Mouse (Mus musculus) T-cell, adult 2 months (primary cell): ENCODE measurements at regions not wholly inside any gene's neighbourhood (a gene's known extent, or its start where the extent isn't known, plus 50 kb on each side); places are given as distances from the start of the nearest gene placed in this dataset.

Experiments
- DNase-seq: peaks from one replicate; pipeline ENCODE4 v3.0.0; 2022; ENCODE audit warnings: low spot score

DNA sequence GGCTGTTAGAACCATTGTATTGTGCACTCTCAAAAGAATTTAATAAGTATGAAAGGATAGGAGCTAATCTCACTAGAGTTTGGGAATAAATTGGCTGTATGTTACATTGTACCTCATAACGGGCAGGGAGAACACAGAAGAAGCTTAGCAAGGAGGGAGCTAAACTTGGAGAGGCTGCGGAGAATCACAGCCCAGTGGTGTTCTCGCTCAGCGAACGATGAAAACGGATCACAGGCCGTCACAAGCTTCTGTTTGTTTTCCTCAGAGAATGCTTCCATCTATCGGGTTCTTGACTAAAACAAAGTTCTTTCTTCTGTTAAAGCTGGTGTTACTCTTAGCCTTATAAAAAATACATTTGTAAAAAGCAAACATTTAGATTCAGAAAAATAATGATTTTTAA is 178.2 kb upstream of the Rnd3 start:
- no peak for DNase-seq

DNA sequence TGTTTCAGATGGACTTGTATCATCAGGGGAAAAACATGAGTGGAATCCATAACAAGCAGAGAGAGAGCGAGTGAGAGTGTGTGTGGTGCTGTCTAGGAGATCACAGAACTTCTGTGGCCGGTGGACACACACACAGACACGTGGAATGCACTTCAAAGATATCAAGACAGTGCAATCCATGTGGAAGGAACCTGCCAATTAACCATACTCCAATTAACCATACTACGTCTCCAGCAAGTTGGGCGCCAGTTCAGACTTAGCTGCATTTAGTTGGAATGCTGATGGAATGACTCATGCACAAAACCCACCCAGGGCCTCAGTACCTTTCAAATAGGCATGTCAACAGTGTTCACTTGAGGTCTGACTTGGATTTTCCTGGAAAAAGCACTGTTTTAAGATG is 172.8 kb upstream of the Rnd3 start:
- no peak for DNase-seq

DNA sequence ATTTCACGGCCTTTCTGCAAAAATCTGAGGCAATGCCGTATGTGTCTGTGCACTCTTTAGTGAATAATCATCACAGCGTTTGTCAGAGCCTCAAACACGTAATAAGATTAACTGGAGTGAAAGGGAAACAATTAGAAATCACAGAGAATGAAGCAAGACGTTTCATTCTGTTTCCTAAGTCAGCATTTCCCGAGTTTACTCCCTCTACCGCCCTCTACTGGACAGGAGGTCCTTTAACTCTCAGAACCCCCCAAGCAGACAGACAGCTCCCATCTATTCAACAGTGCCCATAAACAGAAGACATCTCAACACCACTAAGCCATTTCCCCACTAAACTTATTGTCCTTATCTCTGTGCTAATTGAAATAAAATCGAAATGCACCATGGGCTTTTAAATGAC is 167.5 kb upstream of the Rnd3 start:
- DNase-seq: no peak

DNA sequence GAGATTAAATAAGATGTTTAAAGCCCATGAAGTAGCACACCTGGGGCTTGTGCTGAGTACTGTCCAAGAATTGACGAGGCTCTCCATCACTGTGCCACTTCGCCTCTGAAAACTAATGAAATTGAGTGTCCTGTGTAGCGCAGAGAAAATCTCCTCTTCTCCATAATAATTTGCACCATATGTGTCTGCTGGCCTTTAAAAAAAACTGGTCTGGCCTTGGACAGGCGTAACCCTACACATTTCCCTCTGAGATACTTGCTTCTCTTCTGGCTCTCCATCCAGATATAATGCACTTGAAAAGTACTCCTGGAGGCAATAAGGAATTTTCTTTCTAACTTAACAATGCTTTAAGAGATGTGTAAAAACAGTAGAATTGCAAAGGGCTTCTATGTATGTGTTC is 164.5 kb upstream of the Rnd3 start:
- DNase-seq: no peak

DNA sequence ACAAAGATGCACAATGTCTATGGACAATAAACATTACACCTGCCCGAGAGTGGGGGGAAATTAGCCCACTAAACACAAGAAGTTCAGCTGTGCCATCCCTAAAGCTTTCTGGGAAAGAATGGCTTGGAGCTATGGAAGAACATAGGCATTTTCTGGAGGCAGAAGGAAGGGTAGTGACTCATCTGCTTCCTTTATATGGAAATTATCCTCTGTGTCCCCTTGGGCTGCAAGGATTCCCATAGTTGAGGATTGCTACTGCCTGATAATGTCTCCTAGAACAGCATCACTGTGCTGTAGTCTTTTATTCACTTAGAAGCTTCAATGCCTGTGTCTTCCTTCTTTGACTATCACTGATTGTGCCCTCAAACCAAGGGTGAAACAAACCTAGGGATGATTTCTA is 157.3 kb upstream of the Rnd3 start:
- DNase-seq: no peak

DNA sequence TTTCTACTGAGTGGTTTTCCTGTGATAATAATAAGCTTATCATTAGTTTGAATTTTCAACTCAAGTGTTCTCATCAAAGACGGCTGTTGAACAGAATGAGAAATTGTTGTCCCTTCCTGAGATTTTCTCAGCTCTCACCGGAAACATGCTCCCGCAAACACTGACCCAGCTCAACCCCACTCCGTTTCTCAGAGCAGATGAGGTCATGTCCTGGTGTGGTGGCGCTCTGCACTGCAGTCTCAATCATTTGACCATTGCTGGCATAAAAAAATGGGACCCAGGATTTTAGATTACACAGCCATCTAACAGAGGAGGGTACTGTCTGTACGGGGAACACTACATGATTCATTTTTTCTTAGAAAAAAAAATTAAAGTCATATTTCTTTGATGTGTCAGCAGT is 156.5 kb upstream of the Rnd3 start:
- DNase-seq: no peak

DNA sequence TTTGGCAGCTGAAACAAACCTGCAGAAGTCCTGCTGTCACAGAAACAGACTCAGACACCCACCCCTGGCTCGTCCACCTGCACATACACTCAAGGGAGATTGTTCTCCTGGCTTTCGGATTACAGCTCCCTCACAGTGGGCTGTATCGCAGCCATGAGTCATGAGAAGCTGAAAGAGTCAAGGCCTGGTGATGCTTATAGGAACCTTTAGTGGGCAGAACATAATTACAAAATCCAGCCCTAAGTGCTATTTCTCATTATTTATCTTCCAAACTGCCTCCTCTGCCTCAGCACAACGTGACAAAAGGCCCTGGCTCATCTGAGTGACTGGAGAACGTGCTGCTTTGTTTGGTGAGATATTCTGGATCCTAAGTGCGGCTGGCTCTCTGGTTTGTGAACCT is 155.8 kb upstream of the Rnd3 start:
- no peak for DNase-seq

DNA sequence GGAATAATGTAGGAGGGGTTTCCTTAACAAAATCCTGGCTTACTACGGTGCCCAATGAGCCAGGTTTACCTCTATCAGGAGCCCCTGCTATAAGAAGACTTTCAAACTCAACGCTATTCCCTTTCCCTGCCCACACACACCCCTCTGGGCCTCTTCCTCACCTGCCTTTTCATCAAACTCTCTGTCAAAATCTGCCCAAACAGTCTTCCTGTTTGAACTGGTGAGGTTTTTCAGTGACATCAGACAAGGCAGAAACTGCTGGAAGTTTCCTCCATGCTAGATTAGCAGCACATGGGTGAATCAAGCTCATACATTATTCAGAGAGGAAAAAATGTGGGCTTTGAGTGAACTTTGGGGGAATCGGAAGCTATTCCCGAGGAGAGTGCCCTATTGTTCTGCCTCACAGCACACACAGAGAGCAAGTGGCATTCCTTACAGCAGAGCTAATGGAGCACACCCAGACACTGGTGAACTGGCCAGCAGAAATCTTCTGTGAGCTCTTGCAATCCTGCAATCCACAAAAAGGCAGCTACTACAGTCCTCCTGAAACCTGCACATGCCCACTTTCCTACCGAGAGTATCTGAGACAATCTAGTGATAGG is 141.8 kb upstream of the Rnd3 start:
- no peak for DNase-seq

DNA sequence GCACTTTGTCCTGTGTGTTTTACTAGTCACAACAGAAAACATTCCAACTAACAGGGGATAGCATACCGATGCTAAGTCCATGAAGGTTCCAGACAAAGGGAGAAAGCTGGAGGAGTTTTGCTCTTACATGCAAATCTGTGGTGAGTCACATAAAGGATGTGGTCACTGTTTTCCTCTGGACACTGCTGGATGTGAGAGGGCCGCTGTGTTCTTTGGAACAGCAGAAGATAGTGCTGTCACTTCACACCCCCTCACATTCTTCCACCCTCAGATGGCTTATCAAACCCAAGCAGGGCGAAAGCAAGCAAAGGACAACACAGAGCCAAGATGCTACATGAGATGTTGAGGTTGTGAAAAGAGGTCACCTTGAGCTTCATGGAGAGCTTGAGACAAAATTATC is 139.8 kb upstream of the Rnd3 start:
- no peak for DNase-seq

DNA sequence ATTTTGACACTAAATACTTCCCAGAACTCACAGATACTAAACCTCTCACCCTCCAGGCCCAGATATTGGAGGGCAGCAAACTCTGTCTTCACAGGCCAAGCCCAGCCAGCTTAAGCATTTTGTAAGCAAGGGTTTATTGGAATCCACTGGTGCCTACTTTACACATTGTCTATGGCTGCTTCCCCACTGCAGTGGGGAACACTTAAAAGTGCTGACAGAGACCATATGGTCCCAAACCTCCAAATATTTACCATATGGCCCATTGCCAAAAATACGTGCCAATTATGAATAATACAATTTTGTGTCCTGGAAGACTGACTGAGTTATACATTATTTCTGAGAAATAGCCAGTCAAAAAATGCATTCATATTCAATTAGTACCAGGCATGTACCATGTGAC is 136.7 kb upstream of the Rnd3 start:
- no peak for DNase-seq

DNA sequence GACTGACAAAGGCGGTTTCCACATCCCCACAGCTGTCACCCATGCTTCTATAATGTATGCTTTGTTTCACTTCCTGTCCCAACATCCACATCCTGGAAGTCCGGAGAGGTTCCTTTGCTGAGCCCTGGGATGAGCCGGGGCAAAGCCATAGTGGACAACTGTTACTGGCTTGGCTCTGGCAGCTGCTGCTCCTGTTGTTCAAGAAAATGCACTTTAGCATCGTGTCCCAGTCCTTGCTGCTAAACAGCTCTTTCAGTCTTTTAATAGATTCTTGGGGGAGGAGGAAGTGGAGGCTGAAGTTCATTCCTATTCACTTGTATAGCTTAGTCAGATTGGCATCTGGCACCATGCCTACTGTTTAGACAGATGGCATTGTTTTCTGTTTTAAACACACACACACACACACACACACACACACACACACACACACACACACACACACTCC is 135.9 kb upstream of the Rnd3 start:
- no peak for DNase-seq

DNA sequence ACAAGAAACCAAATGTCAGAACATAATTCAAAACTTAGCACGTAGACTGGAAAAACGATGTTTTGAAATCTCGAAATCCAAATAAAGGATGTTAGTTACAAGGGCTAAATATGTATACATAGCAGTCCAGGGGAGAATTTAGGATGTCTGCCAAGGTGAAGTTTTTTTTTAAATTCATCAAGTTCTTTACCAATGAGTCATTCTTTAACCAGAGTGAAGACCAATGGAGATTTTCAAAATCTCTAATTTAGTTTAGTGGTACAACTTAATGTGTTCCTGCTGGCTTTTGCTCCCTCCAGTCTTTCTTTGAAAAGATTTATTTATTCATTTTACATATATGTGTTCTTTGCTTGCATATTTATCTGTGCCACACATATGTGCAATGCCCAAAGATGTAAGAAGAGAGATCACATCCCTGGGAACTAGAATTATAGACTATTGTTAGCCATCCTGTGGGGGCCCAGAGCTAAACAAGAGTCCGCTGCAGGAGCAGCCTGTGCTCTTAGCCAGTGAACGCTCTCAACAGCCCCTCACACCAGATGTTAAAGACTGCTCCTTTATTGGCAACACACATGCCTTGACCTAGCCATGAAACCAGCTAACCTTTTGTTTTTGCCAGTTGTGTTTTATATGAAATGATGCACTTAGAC is 130.6 kb upstream of the Rnd3 start:
- no peak for DNase-seq

DNA sequence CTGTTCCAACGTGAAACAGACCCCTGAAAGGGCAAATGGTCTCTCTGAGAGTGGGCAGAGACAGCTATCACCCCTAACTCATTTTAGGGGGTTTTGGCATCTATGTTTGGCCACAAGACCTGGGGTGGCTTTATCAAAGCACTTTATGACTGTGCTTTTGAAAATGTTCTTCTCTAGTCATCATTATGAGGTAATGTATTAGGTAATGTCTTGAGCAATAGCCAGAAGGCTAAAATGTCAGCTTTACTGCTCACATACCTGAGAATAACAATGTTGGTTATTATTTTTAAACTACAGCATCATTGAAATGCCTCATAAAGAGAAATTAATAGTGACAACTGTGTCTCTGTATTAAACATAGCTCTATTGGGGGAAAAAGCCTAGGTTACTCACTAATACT is 129.9 kb upstream of the Rnd3 start:
- DNase-seq: no peak

DNA sequence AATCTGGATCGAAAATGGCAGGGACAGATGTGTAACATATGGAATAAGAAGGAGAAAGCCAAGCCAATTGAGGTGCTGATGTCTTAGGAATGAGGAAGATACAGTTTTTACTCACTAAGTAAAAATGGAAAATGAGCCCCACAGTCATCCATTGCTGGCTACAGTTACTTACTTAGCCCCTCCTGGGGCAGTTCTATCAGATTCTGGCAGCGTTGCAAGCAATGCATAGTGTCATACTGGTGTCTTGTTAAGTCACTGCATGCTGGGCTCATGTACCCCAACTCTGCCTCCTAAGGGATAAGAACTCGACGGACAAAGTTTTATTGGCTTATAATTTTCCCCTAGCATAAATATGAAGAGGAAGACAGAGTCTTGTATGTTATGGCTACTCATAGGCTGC is 129.4 kb upstream of the Rnd3 start:
- no peak for DNase-seq

DNA sequence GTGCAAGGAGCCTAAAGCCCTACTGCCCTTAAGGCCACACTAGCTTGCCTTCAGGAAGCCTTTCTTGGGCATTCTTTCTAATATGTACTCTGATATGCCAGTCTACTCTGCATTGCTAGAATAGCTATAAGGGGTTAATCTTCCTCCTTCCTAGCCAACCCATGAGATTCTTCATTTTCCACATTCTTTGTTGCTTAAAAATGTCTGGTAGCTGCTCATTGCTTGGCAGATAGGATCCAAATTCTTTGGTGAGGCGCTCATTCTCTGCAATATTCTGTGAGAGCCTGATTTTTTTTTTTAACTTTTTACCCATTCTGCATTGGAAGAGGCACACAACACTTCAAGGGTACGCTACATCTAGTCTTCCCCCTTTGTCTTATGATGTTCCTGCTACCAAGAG is 127.7 kb upstream of the Rnd3 start:
- no peak for DNase-seq

DNA sequence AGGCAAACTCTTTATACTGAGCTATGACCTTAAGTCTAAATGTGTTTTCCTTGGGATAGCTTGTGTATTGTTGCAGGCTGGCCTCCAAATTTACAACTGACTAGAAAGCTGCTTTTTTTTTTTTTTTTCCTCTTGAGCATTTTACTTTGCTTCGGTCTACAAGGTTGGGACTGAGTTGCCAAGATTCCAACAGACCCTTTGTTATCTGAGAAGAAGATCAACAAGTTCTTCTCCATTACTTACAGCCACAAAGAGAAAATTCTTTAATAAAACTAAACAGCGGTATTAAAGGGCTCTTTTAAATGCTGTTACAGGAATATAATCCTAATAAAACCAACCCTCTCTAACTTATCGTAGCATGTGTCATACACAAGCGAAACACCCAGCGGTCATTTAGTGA is 124.4 kb upstream of the Rnd3 start:
- no peak for DNase-seq

DNA sequence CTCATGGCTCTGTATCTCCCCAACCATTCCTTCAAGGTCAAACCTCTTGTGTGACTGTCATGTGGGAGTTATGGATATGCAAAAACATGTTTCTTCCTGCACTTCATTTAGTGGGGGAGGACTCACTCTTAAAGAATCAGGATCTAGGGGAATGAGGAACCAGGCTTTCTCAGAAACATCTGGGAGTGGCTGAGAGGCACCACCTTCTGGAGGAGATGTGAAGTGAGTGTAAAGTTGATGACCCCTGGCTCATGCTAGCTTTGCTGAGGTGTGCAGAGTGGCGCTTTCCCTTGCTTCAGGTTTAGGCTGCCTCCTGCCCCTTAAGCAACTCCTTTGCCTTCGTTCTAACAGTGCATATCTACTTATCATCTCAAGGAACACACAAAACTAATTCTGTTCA is 119.6 kb upstream of the Rnd3 start:
- DNase-seq: no peak

DNA sequence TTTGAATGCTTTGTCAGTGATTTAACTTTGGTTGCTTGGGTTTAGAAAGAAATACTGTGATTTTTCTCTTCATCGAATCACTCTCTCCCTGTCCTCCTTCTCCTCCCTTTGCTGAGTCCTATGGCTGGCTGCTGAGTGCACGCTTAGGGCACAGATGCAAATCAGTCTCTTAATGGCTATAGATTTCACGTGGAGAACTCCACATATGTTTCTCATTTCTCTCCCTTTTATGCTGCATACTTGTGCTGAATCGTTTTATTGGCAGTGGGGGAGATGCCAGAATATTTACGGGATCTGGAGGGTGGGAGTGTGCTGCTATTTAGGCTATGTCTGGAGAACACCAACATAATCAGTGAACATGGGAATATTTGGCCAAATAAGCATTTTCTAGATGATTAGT is 118.8 kb upstream of the Rnd3 start:
- no peak for DNase-seq

DNA sequence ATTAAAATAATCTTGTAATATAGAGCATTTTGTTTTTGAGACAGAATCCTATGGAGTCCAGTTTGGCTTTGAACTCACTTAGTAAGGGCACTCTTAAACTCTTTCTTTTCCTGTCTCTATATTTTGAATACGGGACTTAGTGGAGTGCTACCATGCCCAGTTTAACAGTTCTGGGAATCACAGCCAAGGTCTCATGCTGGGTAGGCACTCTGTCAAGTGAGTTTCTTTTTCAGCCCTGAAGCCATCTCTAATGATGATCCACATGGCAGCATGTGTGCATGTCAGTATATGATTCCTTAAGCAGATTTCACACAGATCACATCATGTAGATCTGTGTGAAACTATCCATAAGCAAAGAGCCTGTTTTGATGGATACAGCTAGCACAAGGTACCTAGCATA is 113.6 kb upstream of the Rnd3 start:
- no peak for DNase-seq

DNA sequence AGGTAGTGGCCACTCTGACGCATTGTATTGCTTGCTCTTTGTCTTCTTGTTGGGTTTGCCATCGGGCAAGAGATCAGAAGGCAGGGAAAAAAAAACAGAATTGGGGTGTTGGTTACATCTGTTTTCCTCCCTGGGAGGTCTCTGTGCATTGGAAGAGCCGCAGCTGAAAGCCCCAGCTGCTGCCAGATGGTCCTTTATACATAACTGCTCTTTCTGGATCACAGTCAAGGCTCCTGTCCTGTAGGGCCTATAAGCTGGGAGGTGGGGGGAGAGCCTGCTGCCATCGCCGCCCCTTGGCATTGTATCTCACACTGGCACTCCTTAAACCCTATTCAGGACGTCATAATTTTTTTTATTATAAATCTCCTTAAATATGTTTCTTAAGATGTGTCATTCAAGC is 101.9 kb upstream of the Rnd3 start:
- no peak for DNase-seq

DNA sequence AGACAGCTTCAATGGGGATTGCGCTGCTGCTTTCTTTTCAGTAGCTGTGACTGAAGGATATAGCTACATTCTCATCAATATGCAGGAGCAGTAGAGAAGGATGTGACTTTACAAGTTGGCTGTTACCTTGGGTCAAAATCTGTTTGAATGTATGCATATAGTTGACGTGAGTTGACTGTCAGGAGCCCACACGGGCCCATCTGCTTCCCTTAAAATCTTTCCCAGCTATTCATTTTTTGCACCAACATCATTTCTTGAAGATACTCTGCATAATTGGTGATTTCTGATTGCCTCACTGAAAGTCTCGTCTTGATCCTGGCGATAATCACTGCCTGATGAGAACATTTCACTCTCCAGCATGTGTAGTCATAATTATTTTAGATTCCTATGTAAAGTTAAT is 92.7 kb upstream of the Rnd3 start:
- no peak for DNase-seq

DNA sequence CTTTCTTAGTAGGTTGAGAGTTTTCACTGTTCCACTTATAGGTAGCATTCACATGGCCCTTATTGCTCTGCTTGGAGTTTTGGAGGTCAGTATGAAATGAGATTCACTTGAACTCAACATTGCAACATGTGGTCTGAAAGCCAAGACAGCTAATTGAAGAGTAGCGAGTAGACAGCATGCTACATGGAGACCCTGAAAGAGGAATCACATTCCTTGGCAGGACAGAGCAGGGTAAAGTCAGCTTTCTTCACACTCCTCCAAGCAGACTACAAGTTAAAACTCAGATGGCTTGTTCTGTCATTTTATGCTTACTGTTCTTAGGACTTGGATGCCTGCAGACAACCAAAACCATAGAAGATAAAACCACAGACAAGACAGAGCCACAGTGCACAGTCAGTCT is 91.1 kb upstream of the Rnd3 start:
- DNase-seq: no peak

DNA sequence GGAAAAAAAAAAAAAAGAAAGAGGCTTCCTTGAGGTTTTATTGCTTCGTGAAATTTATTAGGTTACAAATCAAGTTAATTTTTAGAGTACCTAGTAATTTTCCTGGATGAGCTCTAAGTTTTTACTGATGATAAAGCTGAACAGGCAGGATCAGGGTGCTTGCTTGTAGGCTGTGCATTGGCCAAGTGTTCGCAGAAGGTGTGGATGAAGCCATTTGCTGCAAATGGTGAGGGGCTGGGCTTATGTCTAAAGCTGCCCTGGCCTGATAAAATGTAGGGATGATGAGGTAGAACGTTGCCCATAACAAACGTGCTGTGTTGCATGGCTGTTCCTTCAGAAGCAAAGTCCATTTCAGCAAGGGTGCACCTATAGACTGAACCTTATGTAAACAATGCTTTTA is 90.1 kb upstream of the Rnd3 start:
- no peak for DNase-seq

DNA sequence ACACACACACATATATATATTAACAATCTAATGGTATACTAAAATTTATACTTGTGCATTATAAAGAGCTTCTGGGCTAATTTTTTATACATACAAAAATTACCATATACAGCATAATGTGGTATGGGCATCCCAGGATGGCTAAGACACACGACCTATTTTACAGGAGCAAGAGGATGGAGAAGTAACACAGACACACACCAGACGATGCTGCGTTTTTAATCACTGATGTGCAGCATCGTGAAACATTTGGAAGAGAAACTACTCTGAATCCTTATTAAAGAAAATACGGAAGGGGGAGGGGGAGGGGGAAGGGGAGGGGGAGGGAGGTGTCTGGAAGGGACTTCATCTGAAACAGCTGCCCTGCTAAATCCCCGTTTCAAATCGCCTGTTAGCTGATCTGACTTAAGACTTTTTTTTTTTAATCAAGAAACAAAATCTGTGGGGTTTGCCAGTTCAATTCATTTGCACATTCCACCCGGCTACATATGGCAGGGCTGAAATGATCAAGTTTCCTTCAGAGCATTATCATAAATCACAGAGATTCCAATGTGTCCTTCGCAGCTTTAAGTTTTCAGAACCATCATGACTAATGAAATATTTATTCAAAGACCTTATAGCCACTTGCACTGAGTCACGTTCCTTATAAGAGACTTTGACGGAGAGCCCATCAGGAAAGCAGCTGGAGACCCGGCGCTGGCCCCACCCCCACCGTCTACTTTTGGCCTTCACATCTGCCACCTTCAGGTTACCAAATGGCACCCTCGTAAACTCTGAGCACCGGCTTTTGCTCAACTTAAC is 89.4 kb upstream of the Rnd3 start:
- no peak for DNase-seq
